In the genomic region with DNA sequence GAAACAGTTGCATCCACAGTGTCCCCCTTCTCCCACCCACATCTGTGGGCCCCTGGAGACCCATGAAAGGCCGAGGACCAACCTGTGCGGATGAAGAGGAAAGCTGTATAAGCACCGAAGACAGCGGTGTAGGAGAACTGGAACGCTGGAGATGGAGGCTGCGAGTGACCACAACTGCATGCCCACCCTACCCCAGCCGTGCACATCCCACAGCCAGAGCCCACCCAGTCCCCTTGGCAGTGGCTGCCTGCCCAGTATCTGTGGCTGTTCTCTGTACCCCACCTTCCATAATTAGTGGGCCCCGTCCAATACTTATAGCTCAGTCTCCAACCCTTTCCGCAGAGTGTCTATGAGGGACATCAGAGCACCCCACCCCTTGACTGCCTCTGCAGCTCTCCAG, we compare ENCODE assay signal across 25 mouse cellular contexts. TPM values are rescaled to one million over a fixed set of nuclear protein-coding genes. Genes with fewer than 3 reads are reported as not detected.
DNase-seq lines count a peak whose midpoint lies in the region; ATAC-seq and TF ChIP-seq lines count a peak whose summit lies in the region.
"Had no signal": no experiment of that assay in that cellular context is flagged by ENCODE, and none has a peak within 500 bp of the region (broad histone marks: within the 10 kb centered on the region; RNA-seq: fewer than 3 reads in every experiment).

No protein-coding gene starts in this region.

- 0 out of 2 replicates have a peak overlapping the region, but pooled peaks have one; percentile 1 for H3K4me3 ChIP-seq in midbrain, embryonic 12.5 days
- no peak overlapping the region for H3K4me3 ChIP-seq in midbrain, embryonic 16.5 days (ENCODE audit: low read depth, low read length)
- H3K4me3 ChIP-seq in limb, embryonic 10.5 days = 0 out of 2 replicates have a peak overlapping the region, but pooled peaks have one; percentile 11
- H3K4me3 ChIP-seq in thymus, adult 2 months (ENCODE audit: control insufficient read depth, insufficient read depth, low read length) = no peak overlapping the region
- H3K4me3 ChIP-seq: embryonic facial prominence, embryonic 13.5 days; erythroblast, embryonic 14.5 days; forebrain, embryonic 13.5 days; gastrocnemius, adult 2 months; intestine, embryonic 15.5 days had no signal

- no peak overlapping the region for H3K27ac ChIP-seq in midbrain, embryonic 12.5 days (replicated peaks)
- no peak overlapping the region for H3K27ac ChIP-seq in midbrain, embryonic 16.5 days (ENCODE audit: low read length)
- H3K27ac ChIP-seq in limb, embryonic 10.5 days = no peak overlapping the region
- H3K27ac ChIP-seq in thymus, adult 2 months (ENCODE audit: control insufficient read depth, insufficient read depth, low read length) = no peak overlapping the region
- H3K27ac ChIP-seq: embryonic facial prominence, embryonic 13.5 days; forebrain, embryonic 13.5 days; gastrocnemius, adult 2 months; hindbrain, embryonic 10.5 days; hindbrain, embryonic 13.5 days; intestine, embryonic 15.5 days had no signal

- H3K9me3 ChIP-seq in midbrain, embryonic 12.5 days = no peaks in the 10 kb centered on the region
- H3K9me3 ChIP-seq in midbrain, embryonic 16.5 days (replicated peaks; ENCODE audit: control insufficient read depth, low read length, poor library complexity, severe bottlenecking) = no peaks in the 10 kb centered on the region
- H3K9me3 ChIP-seq in limb, embryonic 10.5 days (replicated peaks) = no peaks in the 10 kb centered on the region
- H3K9me3 ChIP-seq: embryonic facial prominence, embryonic 13.5 days; forebrain, embryonic 13.5 days; G1E; hindbrain, embryonic 10.5 days; hindbrain, embryonic 13.5 days; intestine, embryonic 15.5 days had no signal

- no peak for ATAC-seq in midbrain, embryonic 12.5 days (ENCODE audit: low FRiP score, low read depth)
- no peak for ATAC-seq in midbrain, embryonic 16.5 days
- ATAC-seq: forebrain, embryonic 13.5 days; forebrain, postnatal 0 days; hindbrain, embryonic 16.5 days; intestine, embryonic 15.5 days; Patski had no signal

- intact Hi-C loops in heart, postnatal 36 days (cut with DNase I) = no loop called here

- no peaks in the 10 kb centered on the region for H3K27me3 ChIP-seq in midbrain, embryonic 12.5 days
- H3K27me3 ChIP-seq in midbrain, embryonic 16.5 days (ENCODE audit: control insufficient read depth, insufficient read depth, low read depth, low read length) = no peaks in the 10 kb centered on the region
- H3K27me3 ChIP-seq in limb, embryonic 10.5 days (ENCODE audit: low read depth, poor library complexity, severe bottlenecking) = no peaks in the 10 kb centered on the region
- no peaks in the 10 kb centered on the region for H3K27me3 ChIP-seq in thymus, adult 2 months (ENCODE audit: control insufficient read depth, insufficient read depth, low read length)
- H3K27me3 ChIP-seq: CH12.LX; embryonic facial prominence, embryonic 13.5 days; forebrain, embryonic 13.5 days; hindbrain, embryonic 13.5 days; intestine, embryonic 15.5 days; Patski had no signal

- peaks cover 33% of the 10 kb centered on the region for H3K4me1 ChIP-seq in midbrain, embryonic 12.5 days
- peaks cover 18% of the 10 kb centered on the region for H3K4me1 ChIP-seq in midbrain, embryonic 16.5 days (ENCODE audit: control insufficient read depth, insufficient read depth, low read length)
- H3K4me1 ChIP-seq in limb, embryonic 10.5 days = peaks cover 35% of the 10 kb centered on the region
- H3K4me1 ChIP-seq in thymus, adult 2 months (replicated peaks; ENCODE audit: control insufficient read depth, insufficient read depth, low read length) = peaks cover 9% of the 10 kb centered on the region

- no peak for TF ChIP-seq CTCF in thymus, adult 2 months (IDR thresholded peaks at IDR 0.05; ENCODE audit: borderline replicate concordance, control insufficient read depth, extremely low read depth, insufficient read depth, low read length, poor library complexity)

- no peak for TF ChIP-seq POLR2A in thymus, adult 2 months (IDR thresholded peaks at IDR 0.05; ENCODE audit: control insufficient read depth, extremely low read depth, insufficient read depth, low read length, poor library complexity)

- H3K4me2 ChIP-seq in midbrain, embryonic 12.5 days (replicated peaks) = no peak overlapping the region
- no peak overlapping the region for H3K4me2 ChIP-seq in midbrain, embryonic 16.5 days (ENCODE audit: low read length)
- H3K4me2 ChIP-seq: embryonic facial prominence, embryonic 13.5 days; forebrain, embryonic 13.5 days; intestine, embryonic 15.5 days had no signal

- H3K36me3 ChIP-seq in midbrain, embryonic 12.5 days = peaks cover 26% of the 10 kb centered on the region
- peaks cover 7% of the 10 kb centered on the region for H3K36me3 ChIP-seq in midbrain, embryonic 16.5 days (ENCODE audit: control insufficient read depth, insufficient read depth, low read length)
- peaks cover 48% of the 10 kb centered on the region for H3K36me3 ChIP-seq in limb, embryonic 10.5 days
- H3K36me3 ChIP-seq in thymus, adult 2 months (ENCODE audit: control insufficient read depth, insufficient read depth, low read length) = no peaks in the 10 kb centered on the region

- H3K9ac ChIP-seq in midbrain, embryonic 12.5 days (replicated peaks) = no peak overlapping the region
- no peak overlapping the region for H3K9ac ChIP-seq in midbrain, embryonic 16.5 days (ENCODE audit: low read depth, low read length)
- H3K9ac ChIP-seq: embryonic facial prominence, embryonic 13.5 days; forebrain, embryonic 13.5 days; forebrain, postnatal 0 days; hindbrain, embryonic 13.5 days; intestine, embryonic 15.5 days had no signal

- DNase-seq in cerebellum, adult 8-10 months = peak; percentile 13
- DNase-seq in cerebellum, adult 18-20 months = no peak
- DNase-seq in heart, adult 11 months = peak; percentile 88
- no peak for DNase-seq in heart, postnatal 36 days
- no peak for DNase-seq in limb, embryonic 10.5 days (ENCODE audit: low spot score)
- no peak for DNase-seq in thymus, adult 2 months
- DNase-seq: B cell, adult 2 months; cerebellum, adult 11 months; forebrain, postnatal 0 days; gastrocnemius, adult 2 months; gastrocnemius, postnatal 14 days; heart, adult 18-20 months; kidney, adult 11 months had no signal

- WGBS in midbrain, embryonic 12.5 days = 93% methylated on average over 9 of the region's 9 CpGs
- WGBS in midbrain, embryonic 16.5 days = 92% methylated on average over 9 of the region's 9 CpGs
- over 99% methylated on average over 9 of the region's 9 CpGs for WGBS in limb, embryonic 10.5 days
- WGBS in thymus, adult 2 months = 96% methylated on average over 9 of the region's 9 CpGs

RNA-seq across cellular contexts. Expression of a gene that starts 2.0 kb away (rescaled TPM):
- 10 to 100 TPM in 1 of 2 experiments, 1 to 10 TPM in 1; 9.4 to 10.1 TPM for total RNA-seq in heart, postnatal 36 days (2021)
- polyA plus RNA-seq in midbrain, embryonic 12.5 days (2016; fragmentation: Nextera tagmentation; extraction: Ambion mirVana) = 57.2 and 59.8 TPM in 2 replicates
- 51.4 and 52.4 TPM in 2 replicates for polyA plus RNA-seq in midbrain, embryonic 16.5 days (2015; fragmentation: Nextera tagmentation; extraction: Ambion mirVana)
- 85.7 and 90.4 TPM in 2 replicates for polyA plus RNA-seq in limb, embryonic 10.5 days (2016; fragmentation: Nextera tagmentation; extraction: Ambion mirVana)
- polyA plus RNA-seq in thymus, adult 2 months (2012; rRNA removed) = 151 and 163 TPM in 2 replicates

RNA-seq across cellular contexts. Expression of a gene that starts 8.0 kb away (rescaled TPM):
- total RNA-seq in heart, postnatal 36 days (2021) = 1 to 10 TPM; 7.7 to 9.2 TPM
- polyA plus RNA-seq in midbrain, embryonic 12.5 days (2016; fragmentation: Nextera tagmentation; extraction: Ambion mirVana) = 13.6 and 16.1 TPM in 2 replicates
- polyA plus RNA-seq in midbrain, embryonic 16.5 days (2015; fragmentation: Nextera tagmentation; extraction: Ambion mirVana) = 10.4 and 11.3 TPM in 2 replicates
- polyA plus RNA-seq in limb, embryonic 10.5 days (2016; fragmentation: Nextera tagmentation; extraction: Ambion mirVana) = 7.8 and 8.0 TPM in 2 replicates
- polyA plus RNA-seq in thymus, adult 2 months (2012; rRNA removed) = 17.3 and 18.1 TPM in 2 replicates

Comparison
In these comparisons a context has a peak if more than half of its experiments do, and no peak if none do; other contexts are left out.
1. DNase-seq: peak in cerebellum, adult 8-10 months (single experiment) and heart, adult 11 months (single experiment); none in cerebellum, adult 18-20 months (0 of 2), heart, postnatal 36 days (0 of 2), limb, embryonic 10.5 days (single experiment) and thymus, adult 2 months (single experiment).
2. H3K4me3 ChIP-seq: peak in midbrain, embryonic 12.5 days (single experiment) and limb, embryonic 10.5 days (single experiment); none in midbrain, embryonic 16.5 days (single experiment) and thymus, adult 2 months (single experiment).